Mouse (Mus musculus): ENCODE data around the gene Zfp775. TPM values are rescaled to one million over a fixed set of nuclear protein-coding genes. Genes with fewer than 3 reads are reported as not detected.
A peak's percentile ranks its signal among the peaks of the same experiment; 100 is the strongest.

The Zfp775 gene
- 10 to 100 TPM in 1 of 2 experiments, 1 to 10 TPM in 1; 9.8 to 10.5 TPM for total RNA-seq (2021)

DNA sequence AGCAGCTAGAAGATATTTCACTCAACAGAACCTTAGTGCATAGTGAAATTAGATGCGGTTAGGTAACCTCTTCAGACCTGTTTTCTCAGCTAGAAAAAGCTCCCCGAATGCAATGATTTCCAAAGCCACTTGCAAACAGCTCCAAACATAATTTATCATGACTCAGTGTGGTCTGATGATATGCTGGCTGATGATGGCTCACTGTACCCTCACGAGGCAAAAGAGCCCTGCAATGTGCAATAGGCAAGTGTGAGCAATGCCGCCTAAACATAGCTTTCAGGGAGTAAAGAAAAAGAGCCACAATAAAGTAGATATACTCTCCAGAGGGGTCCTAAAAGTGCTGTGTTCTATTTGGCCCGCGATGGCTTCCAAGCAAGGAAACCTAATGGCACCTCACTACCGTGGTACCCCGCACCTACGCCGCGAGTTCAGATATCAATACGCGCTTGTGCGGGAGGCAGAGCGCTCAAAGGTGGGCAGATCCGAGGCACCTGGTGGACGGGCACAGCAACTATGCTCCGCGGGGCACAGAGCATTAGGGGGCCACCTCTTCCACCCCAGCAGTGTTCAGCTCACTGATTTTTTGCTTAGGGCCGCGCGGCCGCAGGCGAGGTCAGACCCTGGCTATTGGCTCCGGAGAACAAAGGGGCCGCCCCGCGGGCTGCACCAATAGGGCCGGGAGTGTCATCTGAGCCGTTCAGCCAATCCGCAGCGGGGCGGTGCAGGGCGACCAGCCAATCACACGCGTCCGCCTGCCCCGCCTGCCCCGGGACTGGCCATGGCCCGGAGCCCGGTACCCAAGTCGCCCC, at the start of gene Zfp775:
TSS of gene Zfp775 (plus strand) at position 793 of the 809 bp plus-strand sequence.
- intact Hi-C loops (cut with DNase I): no loop called here
- DNase-seq: peak; percentile 99

DNA sequence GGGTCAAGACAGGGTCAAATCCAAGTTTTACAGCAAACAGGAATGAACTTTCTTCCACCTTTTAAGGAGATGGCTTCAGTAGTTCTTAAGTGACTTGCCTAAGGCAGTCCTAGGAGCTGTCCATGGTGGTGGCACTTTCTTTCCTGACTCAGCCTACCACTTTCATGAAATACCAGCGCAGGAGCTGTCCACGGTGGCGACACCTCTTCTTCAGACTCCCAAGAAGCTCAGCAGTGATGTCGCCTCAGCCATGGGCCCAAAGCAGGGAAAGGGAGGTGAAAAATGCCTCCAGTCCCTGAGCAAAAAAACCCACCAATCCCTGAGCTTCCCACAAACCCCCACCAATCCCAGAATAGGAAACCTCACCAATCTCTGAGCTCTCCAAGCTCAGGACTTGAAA, 48.9 kb upstream of the Zfp775 start:
- intact Hi-C loops (cut with DNase I): no loop called here
- DNase-seq: no peak

- no peak for DNase-seq
- intact Hi-C loops (cut with DNase I): no loop called here
These were observed 48.0 kb upstream of the Zfp775 start for GRCm38 (mm10) chr6:48553819-48554218.

DNA sequence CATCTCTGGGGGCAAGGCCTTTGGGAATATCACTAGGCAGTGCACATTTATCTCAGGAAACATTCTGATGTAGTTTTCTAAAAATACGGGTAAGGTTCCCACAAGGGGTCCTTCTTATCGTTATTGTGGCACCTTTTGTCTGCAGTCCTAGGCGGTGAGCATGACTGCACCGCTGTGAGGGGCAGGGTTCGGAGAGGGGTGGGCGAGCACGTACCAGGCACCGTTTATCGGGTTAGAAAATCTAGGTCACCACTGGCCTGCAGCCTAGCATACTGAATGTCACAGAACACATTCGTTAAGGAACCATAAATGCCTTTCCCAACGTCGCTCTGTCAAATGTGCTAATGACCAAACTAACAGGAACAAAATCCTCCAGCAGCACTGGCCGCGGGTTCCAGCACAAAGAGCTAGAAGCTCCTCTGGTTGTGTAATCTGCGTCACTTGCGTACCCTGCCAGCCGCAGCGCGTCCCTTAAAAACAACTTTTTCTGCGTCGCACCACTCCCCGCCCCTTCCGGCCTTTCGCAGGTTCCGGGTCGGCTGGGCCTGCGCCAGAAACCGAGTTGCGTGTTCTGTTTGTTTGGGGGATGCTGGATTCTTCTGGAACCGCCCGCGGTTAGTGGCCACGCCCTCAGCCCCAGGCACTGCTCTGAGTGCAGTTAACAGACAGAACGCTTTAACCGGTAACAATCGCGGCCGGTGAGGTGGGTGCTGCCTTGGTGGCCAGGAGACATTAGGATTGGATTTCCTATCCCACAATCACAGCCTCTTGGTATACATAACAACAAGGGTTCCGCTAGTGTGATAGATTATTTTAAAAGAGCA, 47.4 kb upstream of the Zfp775 start, which contains the start of gene Lrrc61:
TSS of gene Lrrc61 (plus strand) at position 517 of the 824 bp plus-strand sequence.
- DNase-seq: peak; percentile 99
- intact Hi-C loops (cut with DNase I): no loop called here

DNA sequence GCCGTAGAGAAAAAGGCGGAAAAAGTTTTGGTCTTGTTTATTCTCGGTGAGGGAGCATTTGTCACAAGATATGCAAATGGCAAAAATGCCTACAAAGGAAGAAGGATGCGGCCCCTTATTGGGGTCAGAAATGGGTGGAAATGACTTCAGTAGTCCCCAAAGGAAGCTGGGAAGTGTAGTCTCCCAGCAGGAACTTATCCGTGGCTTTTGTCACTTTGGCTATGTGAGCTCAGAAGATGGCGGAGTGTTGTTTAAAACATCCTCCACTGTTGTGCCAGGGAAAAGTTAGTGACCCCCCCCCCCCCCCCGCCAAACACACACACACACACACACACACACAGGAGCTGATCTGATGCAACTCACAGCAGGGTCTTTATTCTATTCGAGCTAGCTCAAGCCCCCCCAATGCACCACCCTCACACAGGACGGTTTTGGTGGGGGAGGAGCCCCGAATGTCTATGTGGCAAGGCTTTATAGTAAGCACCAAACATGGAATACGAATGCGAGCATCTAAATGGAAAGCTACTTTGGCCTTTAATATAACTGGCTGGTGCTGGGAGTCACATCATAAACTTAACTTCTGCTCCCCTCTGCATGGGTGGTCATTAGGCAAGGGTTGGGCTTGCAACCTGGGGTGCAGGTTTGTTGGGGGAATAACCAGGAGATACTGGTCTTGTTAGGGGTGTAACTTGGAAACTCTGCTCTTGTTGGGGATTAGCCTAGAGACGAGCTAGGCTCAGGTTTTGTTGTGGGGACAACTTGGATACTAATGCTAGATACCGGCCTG, 46.6 kb upstream of the Zfp775 start:
- intact Hi-C loops (cut with DNase I): no loop called here
- DNase-seq: peak; percentile 36

DNA sequence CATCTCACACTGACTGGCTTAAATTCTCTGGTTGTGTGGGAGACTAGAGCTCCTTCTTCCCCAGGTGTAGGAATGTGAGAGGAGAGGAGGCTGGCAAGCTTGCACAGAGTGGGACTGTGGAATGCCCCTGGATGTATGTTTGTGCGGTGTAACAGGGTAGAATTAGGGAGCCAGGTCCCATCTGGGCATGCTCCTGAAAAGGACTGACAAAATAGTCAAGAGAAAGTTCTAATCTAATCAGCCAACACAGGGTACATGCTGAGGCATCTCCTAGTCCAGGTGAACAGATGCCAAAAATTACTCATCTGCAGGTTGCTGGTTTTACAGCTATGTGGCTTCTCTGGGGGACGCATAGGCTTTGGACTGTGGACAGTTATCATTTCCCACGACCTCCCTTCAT, 45.9 kb upstream of the Zfp775 start:
- no peak for DNase-seq
- intact Hi-C loops (cut with DNase I): no loop called here

GRCm38 (mm10) chr6:48565693-48566310, 36.1 kb upstream of the Zfp775 start:
- no peak for DNase-seq
- intact Hi-C loops (cut with DNase I): no loop called here

DNA sequence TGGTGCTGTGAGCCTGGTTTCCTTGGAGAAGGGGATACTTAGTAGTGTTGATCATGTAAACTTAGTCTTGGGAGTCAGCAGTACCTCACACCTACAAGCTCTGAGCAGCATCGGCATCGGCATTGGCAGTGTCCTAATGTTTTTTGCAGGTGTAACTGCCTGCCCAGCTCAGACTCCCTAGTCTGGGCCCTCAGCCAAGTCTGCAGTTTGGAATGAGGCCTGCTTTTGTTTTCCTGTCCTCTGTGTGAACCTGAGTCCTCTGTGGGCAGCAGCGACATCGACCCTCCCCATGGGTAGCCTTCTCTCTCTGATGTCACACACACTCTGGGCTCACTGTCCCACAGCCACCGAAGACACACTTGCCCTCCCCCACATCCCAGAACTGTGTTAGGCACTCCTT, 35.6 kb upstream of the Zfp775 start:
- intact Hi-C loops (cut with DNase I): no loop called here
- DNase-seq: peak; percentile 33

- intact Hi-C loops (cut with DNase I): no loop called here
These were observed 33.6 kb upstream of the Zfp775 start for GRCm38 (mm10) chr6:48568036-48568984.

DNA sequence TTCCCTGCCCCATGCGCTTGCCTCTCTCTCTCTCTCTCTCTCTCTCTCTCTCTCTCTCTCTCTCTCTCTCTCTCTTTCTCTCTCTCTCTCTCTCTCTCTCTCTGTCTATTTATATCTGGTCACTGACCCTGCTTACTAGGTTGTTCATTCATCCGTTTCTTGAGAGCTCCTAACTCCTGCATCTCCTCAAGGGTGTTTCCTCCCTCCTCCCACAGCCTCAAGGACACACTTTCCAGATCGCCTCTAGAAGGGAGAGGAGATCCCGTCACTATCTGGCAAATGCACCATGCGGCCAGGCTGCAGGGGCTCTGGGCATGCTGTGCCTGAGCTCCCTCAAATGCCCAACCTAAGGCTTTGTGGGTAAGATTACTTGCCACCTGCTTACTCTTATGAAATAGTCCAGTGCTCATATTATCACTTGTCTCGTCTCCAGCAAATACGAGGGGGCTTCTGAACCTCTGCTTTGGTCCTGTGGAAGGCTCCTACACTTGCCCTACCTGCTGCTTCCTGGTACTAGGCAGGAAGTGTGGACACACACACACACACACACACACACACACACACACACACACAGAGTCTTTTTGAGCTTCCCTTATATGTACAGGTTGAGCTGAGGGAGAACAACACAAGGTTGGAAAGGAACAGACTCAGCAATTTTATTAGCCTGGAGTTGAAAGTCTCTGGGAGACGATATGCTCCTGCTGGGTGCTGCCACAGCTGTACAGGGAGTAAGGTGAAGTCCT, 32.6 kb upstream of the Zfp775 start:
- intact Hi-C loops (cut with DNase I): no loop called here
- DNase-seq: no peak

More at GRCm38 (mm10) chr6:48568036-48568984, 33.6 kb upstream of the Zfp775 start:
- peak; percentile 57 for DNase-seq

DNA sequence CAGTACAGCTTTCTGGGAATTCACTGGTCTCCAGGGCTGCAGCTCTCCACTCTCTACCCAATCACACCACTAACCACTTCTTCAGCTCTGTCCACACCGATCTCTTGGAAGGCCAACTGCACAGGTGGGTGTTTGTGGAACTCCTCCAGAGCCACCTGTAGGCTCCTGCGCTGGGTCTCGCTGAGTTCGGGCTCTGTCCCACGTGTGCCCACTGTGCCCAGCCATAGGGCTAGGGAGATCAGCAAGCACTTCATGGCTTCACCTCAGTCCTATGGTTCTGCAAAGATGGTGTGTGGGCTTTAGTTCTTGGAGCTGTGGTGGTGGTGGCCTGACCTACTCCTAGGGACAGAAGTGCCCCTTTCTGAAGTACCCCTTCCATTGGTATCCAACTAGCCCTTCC, 29.8 kb upstream of the Zfp775 start:
- no peak for DNase-seq
- intact Hi-C loops (cut with DNase I): no loop called here

- no peak for DNase-seq
- intact Hi-C loops (cut with DNase I): no loop called here
These were observed 29.2 kb upstream of the Zfp775 start, which contains the start of gene Rarres2 for GRCm38 (mm10) chr6:48572572-48573061. Rarres2 (minus strand) TSS chr6:48572789.

DNA sequence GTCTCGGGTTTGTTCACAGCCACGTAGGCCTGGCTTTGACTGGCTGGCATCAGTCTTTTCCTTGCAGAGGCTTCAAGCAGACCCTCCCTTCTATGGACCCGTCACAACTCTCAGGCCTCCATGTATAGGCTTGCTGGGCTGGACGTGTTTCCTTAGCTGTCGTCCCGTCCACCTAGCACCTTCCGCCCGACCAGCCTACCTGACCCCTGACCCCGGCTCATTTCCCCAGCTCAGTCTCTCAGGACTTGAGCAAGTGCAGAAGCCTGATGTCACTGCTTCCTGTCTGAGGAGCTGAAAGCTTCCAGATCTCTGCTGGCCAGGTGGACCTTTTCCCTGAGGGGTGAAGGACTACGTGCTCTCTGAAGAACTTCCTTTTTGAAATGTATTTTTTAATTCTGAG, 28.6 kb upstream of the Zfp775 start:
- intact Hi-C loops (cut with DNase I): no loop called here
- DNase-seq: no peak

DNA sequence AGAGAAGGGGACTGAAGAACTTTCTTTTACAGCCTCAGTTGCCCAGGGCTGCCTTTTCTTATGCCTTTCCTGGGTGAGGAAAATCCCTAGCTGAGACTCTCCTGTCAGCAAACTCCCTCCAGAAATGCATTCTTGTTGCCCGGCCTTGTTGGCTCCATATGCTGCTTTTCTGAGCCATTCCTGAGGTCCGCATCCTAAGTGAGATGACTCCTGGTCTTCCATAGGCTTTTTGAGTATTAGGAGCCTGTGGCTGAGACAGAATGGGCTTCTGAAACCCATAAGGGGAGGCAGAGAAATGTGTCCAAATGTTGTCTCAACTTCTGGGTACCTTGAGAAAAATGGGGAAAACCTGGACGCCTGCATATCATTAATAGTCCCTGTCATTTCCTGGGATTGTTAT, 27.9 kb upstream of the Zfp775 start:
- no peak for DNase-seq
- intact Hi-C loops (cut with DNase I): no loop called here

GRCm38 (mm10) chr6:48578736-48579135, 23.1 kb upstream of the Zfp775 start:
- intact Hi-C loops (cut with DNase I): no loop called here

GRCm38 (mm10) chr6:48579215-48579648, 22.6 kb upstream of the Zfp775 start:
- intact Hi-C loops (cut with DNase I): no loop called here
- DNase-seq: no peak

More at GRCm38 (mm10) chr6:48578736-48579135, 23.1 kb upstream of the Zfp775 start:
- no peak for DNase-seq

DNA sequence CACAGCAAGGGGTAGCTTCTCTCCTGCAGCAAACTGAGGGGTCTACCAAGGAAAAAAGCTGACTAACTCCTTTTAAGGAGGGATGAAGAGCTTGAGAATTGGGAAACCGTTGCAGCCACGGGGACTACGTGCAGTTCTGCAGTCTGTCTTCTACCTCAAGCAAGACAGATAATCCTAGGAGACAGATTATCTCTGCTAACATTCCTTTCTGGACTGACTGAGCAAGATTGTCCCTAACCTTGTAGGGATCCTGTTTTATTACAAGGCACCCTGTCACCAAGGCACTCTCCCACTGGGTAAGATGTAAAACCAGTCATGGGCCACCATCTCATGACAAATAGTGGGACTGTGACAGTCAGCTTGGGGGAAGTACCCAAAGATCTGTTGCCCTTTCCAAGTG, 20.6 kb upstream of the Zfp775 start:
- intact Hi-C loops (cut with DNase I): loop anchor here (5.0 kb wide), 1 partner anchor 61 kb away; no protein-coding TSS in a partner anchor
- DNase-seq: no peak

DNA sequence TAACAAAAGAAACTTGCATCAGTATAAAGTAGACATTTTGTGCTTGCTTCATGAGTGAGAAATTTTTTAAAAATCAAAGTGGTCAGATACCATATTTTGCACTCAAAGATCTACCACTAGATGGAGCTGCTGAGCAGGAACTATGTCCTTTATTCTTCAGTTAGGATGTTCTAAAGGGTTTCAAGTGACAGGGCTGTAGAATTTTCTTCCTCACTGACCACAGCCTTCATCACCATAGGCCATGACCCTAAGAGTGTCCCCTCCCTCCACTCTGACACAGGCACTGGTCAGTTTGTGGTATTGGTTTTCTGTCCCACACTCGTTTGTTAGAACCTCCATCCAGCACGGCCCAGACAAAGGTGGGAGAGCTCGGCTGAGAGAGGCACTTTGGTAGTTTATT, 19.8 kb upstream of the Zfp775 start:
- intact Hi-C loops (cut with DNase I): loop anchor here (5.0 kb wide), 1 partner anchor 60 kb away; no protein-coding TSS in a partner anchor
- no peak for DNase-seq

Data from left cerebral cortex, postnatal 4 days (tissue).